Mouse (Mus musculus): ENCODE results near the gene Skap1.

- no peak for TF ChIP-seq CTCF (IDR thresholded peaks at IDR 0.05; ENCODE audit: extremely low read depth, insufficient read depth, low read length)
- no peak for TF ChIP-seq POLR2A (IDR thresholded peaks at IDR 0.05; ENCODE audit: extremely low read depth, insufficient read depth, low read length)
Measured at GRCm38 (mm10) chr11:96686713-96687280, 222.4 kb downstream of the Skap1 start.
